Mouse (Mus musculus) lung, embryonic 14.5 days (tissue): ENCODE data around the gene Clstn3. TPM values are rescaled to one million over a fixed set of nuclear protein-coding genes. Genes with fewer than 3 reads are reported as not detected.
A peak's percentile ranks its signal among the peaks of the same experiment; 100 is the strongest.
"Not testable (repeated sequence)": the region's sequence is repeated elsewhere in the genome, so short reads cannot be mapped to it uniquely, and the experiment has no call there.

Source experiments
- ATAC-seq: fragments of 200-750 bp; cut with Nextera tagmentation; 2 replicates; pipeline ENCODE4 v1.8.0; 2017; ENCODE audit warnings: mild to moderate bottlenecking, moderate TSS enrichment, moderate library complexity; ENCODE audit not compliant: insufficient read depth
- DNase-seq: peaks from one replicate; pipeline ENCODE4 v3.0.0-alpha.2; 2015
- H3K27ac ChIP-seq: fragments of 300-500 bp; sonication (generic); 2 replicates; pipeline ENCODE4 v1.5.1; 2014; ENCODE audit warnings: low read depth, mild to moderate bottlenecking, moderate library complexity
- H3K27me3 ChIP-seq: fragments of 300-500 bp; sonication (generic); 2 replicates; pipeline ENCODE4 v1.6.1; 2014; ENCODE audit warnings: low read length, control low read depth; ENCODE audit not compliant: insufficient read depth
- H3K36me3 ChIP-seq: fragments of 300-500 bp; sonication (generic); 2 replicates; pipeline ENCODE4 v1.6.1; 2014; ENCODE audit warnings: control low read depth; ENCODE audit not compliant: insufficient read depth
- H3K4me1 ChIP-seq: fragments of 300-500 bp; sonication (generic); 2 replicates; pipeline ENCODE4 v1.6.1; 2014; ENCODE audit warnings: antibody characterized with exemption, control low read depth; ENCODE audit not compliant: insufficient read depth
- H3K4me2 ChIP-seq: fragments of 300-500 bp; sonication (generic); 2 replicates; pipeline ENCODE4 v1.6.1; 2014; ENCODE audit warnings: mild to moderate bottlenecking
- H3K4me3 ChIP-seq: fragments of 300-500 bp; sonication (generic); 2 replicates; pipeline ENCODE4 v1.5.1; 2014; ENCODE audit warnings: low read depth, low read length
- H3K9ac ChIP-seq: fragments of 300-500 bp; sonication (generic); 2 replicates; pipeline ENCODE4 v1.6.1; 2014
- H3K9me3 ChIP-seq: fragments of 300-500 bp; sonication (generic); 2 replicates; pipeline ENCODE4 v1.6.1; 2016; ENCODE audit warnings: low read depth, low read length, control low read depth
- CTCF ChIP-seq: IDR thresholded peaks from 2 replicates; pipeline ENCODE4 v1.5.1; 2016; ENCODE audit warnings: antibody characterized with exemption, low read depth
- WGBS: fragments of 180-500 bp; shearing (Covaris S2); extraction: QIAGEN DNeasy Blood & Tissue Kit; methylation state at CpG from one replicate; pipeline ENCODE4 v1.1.7; 2014; 5-methylcytosine and 5-hydroxymethylcytosine counted together
- polyA plus RNA-seq: library from polyadenylated mRNA; unstranded; fragments of >200 nt; fragmentation: Nextera tagmentation; extraction: Ambion mirVana; gene quantifications from 2 replicates; pipeline ENCODE4 v1.2.1, GENCODE M21; 2014

Gene Clstn3
- polyA plus RNA-seq, 1 experiment from 2014 or later: 1.9 TPM

DNA sequence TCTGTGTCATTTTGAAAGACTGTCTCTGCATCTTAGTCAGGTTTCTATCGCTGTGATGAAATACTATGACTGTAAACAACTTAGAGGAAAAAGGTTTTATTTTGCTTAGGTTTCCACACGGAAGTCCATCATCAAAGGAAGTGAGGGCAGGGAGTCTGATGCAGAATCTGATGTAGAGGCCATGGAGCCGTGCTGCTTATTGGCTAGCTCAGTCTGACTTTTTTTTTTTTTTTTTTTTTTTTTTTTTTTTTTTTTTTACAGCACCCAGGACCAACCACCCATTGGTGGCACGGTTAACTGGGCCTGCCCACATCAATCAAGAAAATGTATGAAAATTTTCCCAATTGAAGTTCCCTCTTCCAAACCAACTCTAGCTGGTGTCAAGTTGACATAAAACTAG is 24.4 kb upstream of the Clstn3 start:
- H3K27ac ChIP-seq: no peak overlapping the region
- ATAC-seq: no peak
- H3K36me3 ChIP-seq: no peaks in the 10 kb centered on the region
- no peaks in the 10 kb centered on the region for H3K27me3 ChIP-seq
- no peak for DNase-seq
- no peak overlapping the region for H3K9ac ChIP-seq
- no peak overlapping the region for H3K4me2 ChIP-seq
- H3K4me3 ChIP-seq: no peak overlapping the region
- WGBS: 74% methylated on average over 4 of the region's 4 CpGs
- no peaks in the 10 kb centered on the region for H3K4me1 ChIP-seq
- no peaks in the 10 kb centered on the region for H3K9me3 ChIP-seq
- TF ChIP-seq CTCF: no peak

DNA sequence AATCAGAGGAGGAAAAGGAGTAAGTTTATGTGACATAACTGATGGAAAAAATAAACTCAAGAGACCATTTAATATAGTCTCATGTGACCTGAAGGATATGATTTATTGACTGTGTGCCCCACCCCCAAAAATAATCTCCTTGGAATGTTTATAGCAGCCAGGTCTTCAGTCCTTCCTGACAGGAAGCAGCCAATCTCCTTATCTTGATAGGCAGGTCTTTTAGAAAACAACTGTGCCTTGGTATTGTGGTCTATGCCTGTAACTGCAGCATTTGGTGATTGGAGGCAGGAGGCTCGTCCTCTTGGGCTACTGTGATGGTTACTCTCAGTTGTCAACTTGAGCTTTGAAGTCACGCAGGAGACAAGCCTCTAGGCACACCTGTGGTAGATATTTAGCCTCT is 22.9 kb upstream of the Clstn3 start:
- Histone ChIP-seq H3K9ac (no peak overlapping the region), H3K4me1 (no peaks in the 10 kb centered on the region), H3K4me2 (no peak overlapping the region; the same call in 1 of the 2 replicates), H3K27me3 (no peaks in the 10 kb centered on the region), H3K27ac (no peak overlapping the region), H3K36me3 (no peaks in the 10 kb centered on the region), H3K4me3 (no peak overlapping the region), H3K9me3 (no peaks in the 10 kb centered on the region)
- ATAC-seq (no peak), DNase-seq (peak; percentile 14)
- no peak for TF ChIP-seq CTCF
- 35% methylated on average over 2 of the region's 2 CpGs for WGBS

DNA sequence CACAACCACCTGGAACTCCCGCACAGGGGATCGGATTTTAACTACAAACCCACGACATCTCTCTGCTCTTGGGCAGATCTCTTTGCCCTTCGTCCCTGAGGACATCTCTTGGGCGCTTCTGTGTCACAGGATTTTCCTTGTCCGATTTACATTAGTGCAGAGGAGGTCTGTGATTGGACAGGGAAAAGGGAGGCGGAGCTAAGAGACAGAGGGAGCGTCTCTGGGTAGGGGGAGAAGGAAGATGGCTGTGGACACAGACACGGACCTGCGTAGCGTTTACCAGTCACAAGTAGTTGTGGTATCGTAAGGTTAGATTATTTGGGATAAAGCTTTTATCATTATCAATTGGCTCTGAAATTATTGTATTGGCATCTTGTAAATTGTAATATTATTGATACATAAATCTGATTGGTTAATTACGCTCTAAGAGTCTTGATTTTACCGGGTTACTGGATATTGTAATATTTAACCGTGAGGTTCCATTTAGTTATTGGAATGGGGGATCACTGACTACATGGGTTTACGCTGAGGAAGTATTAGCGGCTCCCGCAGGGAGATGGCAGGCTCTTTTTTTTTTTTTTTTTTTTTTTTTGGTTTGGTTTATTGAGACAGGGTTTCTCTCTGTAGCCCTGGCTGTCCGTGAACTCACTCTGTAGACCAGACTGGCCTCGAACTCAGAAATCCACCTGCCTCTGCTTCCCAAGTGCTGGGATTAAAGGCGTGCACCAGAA is 21.0 kb upstream of the Clstn3 start:
- peak overlapping the region; percentile 47 for H3K4me2 ChIP-seq
- H3K9me3 ChIP-seq: no peaks in the 10 kb centered on the region
- H3K4me3 ChIP-seq: peak overlapping the region; percentile 8; the same call in 1 of the 2 replicates
- no peak overlapping the region for H3K27ac ChIP-seq
- no peaks in the 10 kb centered on the region for H3K27me3 ChIP-seq
- no peaks in the 10 kb centered on the region for H3K36me3 ChIP-seq
- no peak for TF ChIP-seq CTCF
- DNase-seq (peak; percentile 63), ATAC-seq (peak; percentile 78)
- WGBS: 31% methylated on average over 21 of the region's 21 CpGs
- no peak overlapping the region for H3K9ac ChIP-seq
- H3K4me1 ChIP-seq: no peaks in the 10 kb centered on the region

DNA sequence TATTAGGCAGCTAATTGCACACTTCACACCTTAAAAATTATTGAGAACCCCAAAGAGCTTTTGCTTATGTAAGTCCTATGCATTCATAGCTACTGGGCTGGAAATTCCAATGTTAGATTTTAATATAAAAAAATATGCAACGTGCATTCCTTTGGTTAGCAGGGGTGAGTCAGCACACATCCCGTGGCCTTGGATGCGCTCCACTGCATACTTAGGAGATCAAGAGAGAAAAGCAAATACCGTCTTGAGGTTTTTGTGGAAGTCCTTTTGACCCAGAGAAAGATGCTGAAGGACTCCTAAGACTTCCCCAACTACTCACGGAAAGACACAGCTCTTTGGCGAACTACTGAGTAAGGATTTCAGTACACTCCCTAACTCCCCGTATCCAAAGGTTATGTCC is 20.3 kb upstream of the Clstn3 start:
- no peaks in the 10 kb centered on the region for H3K9me3 ChIP-seq
- ATAC-seq: no peak
- H3K4me1 ChIP-seq: no peaks in the 10 kb centered on the region
- no peak overlapping the region for H3K27ac ChIP-seq
- H3K27me3 ChIP-seq: no peaks in the 10 kb centered on the region
- H3K4me3 ChIP-seq: no peak overlapping the region
- H3K36me3 ChIP-seq: no peaks in the 10 kb centered on the region
- peak overlapping the region; percentile 47; the same call in 1 of the 2 replicates for H3K4me2 ChIP-seq
- WGBS: 71% methylated on average over 7 of the region's 7 CpGs
- DNase-seq: no peak
- TF ChIP-seq CTCF: no peak
- H3K9ac ChIP-seq: no peak overlapping the region

DNA sequence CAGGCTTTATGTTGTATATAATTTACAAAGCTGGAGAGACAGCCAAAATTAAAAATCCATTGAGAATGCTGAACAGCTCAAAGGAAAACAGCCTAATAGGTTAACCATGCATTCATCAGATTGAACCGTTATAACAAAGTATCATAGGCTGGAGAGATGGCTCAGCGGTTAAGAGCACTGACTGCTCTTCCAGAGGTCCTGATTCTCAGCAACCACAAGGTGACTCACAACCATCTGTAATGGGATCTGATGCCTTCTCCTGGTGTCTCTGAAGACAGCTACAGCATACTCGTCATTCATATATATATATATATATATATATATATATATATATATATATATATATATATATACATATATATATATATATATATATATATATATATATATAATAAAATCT is 19.2 kb upstream of the Clstn3 start:
- not testable (repeated sequence) for H3K9me3 ChIP-seq, H3K27me3 ChIP-seq, H3K27ac ChIP-seq, H3K4me1 ChIP-seq, H3K36me3 ChIP-seq, ATAC-seq, H3K9ac ChIP-seq, H3K4me2 ChIP-seq, H3K4me3 ChIP-seq, DNase-seq
- WGBS: 79% methylated on average over 3 of the region's 3 CpGs

DNA sequence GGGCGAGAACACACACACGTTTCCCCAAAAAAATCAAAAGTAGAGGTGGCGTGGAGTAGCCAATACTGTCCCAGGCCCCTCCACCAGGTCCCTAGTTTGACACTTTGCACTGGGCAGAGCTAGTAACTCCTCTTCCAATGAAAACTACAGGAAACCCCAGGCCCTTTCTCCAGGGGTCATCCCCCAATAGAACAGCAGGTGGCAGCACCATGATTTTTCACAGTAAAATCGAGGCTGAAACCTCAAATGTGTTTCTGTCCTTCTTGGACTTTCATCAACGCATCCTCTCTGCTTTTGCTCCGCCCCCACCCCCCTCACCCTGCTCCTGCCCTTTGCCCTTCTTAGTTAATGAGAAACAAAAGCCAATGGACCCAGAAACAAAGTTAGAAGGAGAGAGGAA is 17.0 kb upstream of the Clstn3 start:
- TF ChIP-seq CTCF: peak; percentile 66
- no peak overlapping the region for H3K4me2 ChIP-seq
- H3K9me3 ChIP-seq: no peaks in the 10 kb centered on the region
- H3K27me3 ChIP-seq: no peaks in the 10 kb centered on the region
- WGBS: 29% methylated on average over 6 of the region's 6 CpGs
- DNase-seq (peak; percentile 78), ATAC-seq (peak; percentile 22; the same call in 1 of the 2 replicates)
- no peaks in the 10 kb centered on the region for H3K36me3 ChIP-seq
- H3K27ac ChIP-seq: no peak overlapping the region
- H3K4me3 ChIP-seq: no peak overlapping the region
- no peak overlapping the region for H3K9ac ChIP-seq
- 0 out of 2 replicates have a peak, but pooled peaks cover 5% of the 10 kb centered on the region for H3K4me1 ChIP-seq

DNA sequence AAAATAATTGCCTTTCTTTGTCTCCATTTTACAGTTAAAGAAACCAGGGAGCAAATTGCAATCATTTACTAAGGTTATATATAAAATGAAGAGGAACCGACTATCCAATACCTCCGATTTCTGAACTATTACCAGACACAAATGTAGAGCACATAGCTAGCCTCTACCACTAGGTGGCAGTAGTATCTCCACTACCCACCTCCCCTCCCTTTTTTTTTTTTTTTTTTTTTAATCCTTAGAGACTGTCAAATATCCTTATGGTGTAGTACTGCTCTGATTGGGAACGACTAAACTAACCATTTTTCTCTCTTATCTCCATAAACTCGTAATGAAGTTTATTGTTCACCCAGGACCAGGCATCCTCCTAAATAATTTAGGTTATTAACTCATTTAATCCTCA is 15.7 kb upstream of the Clstn3 start:
- H3K4me3 ChIP-seq: no peak overlapping the region

More for the DNA sequence above, 15.7 kb upstream of the Clstn3 start:
- 0 out of 2 replicates have a peak, but pooled peaks cover 5% of the 10 kb centered on the region for H3K4me1 ChIP-seq
- H3K27ac ChIP-seq: no peak overlapping the region
- H3K9me3 ChIP-seq: no peaks in the 10 kb centered on the region
- 42% methylated on average over 4 of the region's 4 CpGs for WGBS
- no peaks in the 10 kb centered on the region for H3K27me3 ChIP-seq
- DNase-seq (peak; percentile 77), ATAC-seq (no peak)
- no peaks in the 10 kb centered on the region for H3K36me3 ChIP-seq
- no peak overlapping the region for H3K4me2 ChIP-seq
- H3K9ac ChIP-seq: no peak overlapping the region
- peak; percentile 73 for TF ChIP-seq CTCF
